Mouse (Mus musculus) heart, adult 2 months (tissue): Measurements from ENCODE around the gene Gm45623.

Experiments
- CTCF ChIP-seq: fragments of 200-600 bp; IDR thresholded peaks from 2 replicates; pipeline ENCODE4 v1.8.1; 2022; ENCODE audit warnings: antibody characterized with exemption, mild to moderate bottlenecking, moderate library complexity
- EP300 ChIP-seq: fragments of 200-500 bp; IDR thresholded peaks from 2 replicates; pipeline ENCODE4 v1.6.1; 2011; ENCODE audit warnings: low read depth, low read length, control low read depth; ENCODE audit not compliant: insufficient read depth

GRCm38 (mm10) chr13:56772592-56772991, 19.0 kb upstream of the Gm45623 start:
- no peak for TF ChIP-seq CTCF
- TF ChIP-seq EP300: no peak
